Mouse (Mus musculus) megakaryocyte, embryonic 14.5 days (primary cell): ENCODE measurements around the gene Fam193b. TPM values are rescaled to one million over a fixed set of nuclear protein-coding genes. Genes with fewer than 3 reads are reported as not detected.

Source experiments
- H3K27me3 ChIP-seq: replicated peaks from 2 replicates; pipeline ENCODE3; 2012; ENCODE audit warnings: inconsistent platforms
- H3K36me3 ChIP-seq: replicated peaks from 2 replicates; pipeline ENCODE3; 2012; ENCODE audit warnings: low read length, inconsistent platforms, mixed read lengths
- H3K4me1 ChIP-seq: 2 replicates; pipeline ENCODE4 v1.6.1; 2012; ENCODE audit warnings: inconsistent platforms
- H3K4me3 ChIP-seq: replicated peaks from 2 replicates; pipeline ENCODE3; 2012; ENCODE audit warnings: moderate library complexity, mild to moderate bottlenecking, inconsistent platforms
- H3K9me3 ChIP-seq: 2 replicates; pipeline ENCODE4 v1.6.1; 2012; ENCODE audit warnings: inconsistent platforms
- FLI1 ChIP-seq: IDR thresholded peaks from 2 replicates; pipeline ENCODE4 v1.6.1; 2012; ENCODE audit warnings: low read length, inconsistent platforms, mixed read lengths
- GATA1 ChIP-seq: IDR thresholded peaks from 3 replicates; pipeline ENCODE4 v1.6.1; 2012; ENCODE audit warnings: mixed read lengths, low read length, inconsistent platforms, borderline replicate concordance
- polyA plus RNA-seq: library from polyadenylated mRNA; stranded (reverse); fragments of >175 nt; gene quantifications from 2 replicates; pipeline ENCODE4 v1.2.3, GENCODE M21; 2012; ENCODE audit warnings: low replicate concordance; ENCODE audit not compliant: insufficient read depth

Gene Fam193b
- polyA plus RNA-seq, 1 experiment, result 64.4 TPM

DNA sequence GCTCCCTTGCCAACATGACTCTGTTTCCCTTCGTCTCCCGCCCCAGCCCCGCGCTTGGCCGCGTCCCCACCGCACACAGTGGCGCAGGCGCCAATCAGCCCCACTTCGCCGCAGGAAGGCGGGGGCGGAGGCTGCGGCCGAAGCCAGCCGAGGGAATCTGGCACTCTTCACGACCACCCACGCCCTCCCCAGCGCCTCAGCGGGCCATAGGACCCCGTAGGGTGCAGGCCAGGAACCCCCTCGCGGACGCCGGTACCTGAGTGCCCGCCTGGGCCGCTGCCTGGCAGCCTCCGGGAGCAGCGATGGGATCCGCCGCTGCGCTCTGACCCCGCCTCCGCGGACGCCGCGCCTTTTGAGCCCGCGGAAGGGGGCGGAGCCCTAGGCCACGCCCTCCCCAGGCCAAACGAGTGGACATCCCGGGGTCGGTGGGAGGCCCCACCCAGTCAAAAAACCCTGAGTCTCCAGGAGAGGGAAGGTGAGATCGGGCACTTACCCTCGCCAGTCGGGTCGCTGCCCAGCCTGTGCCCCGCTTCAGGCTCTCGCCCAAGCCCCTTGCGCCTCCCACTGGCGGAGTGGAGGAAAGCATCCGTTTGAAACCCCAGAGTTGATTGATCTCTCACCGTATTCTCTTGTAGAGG is 57.7 kb downstream of the Fam193b start, which contains the start of gene Pdlim7:
TSS of gene Pdlim7 (minus strand) at position 566 of the 638 bp plus-strand sequence.
- H3K36me3 ChIP-seq, result peaks cover 42% of the 10 kb centered on the region
- peaks cover 8% of the 10 kb centered on the region for H3K27me3 ChIP-seq
- H3K4me1 ChIP-seq, result peaks cover 61% of the 10 kb centered on the region
- TF ChIP-seq FLI1, result no peak
- no peak for TF ChIP-seq GATA1
- peak within 1 kb of the TSS; percentile 96 for H3K4me3 ChIP-seq
- no peaks in the 10 kb centered on the region for H3K9me3 ChIP-seq

DNA sequence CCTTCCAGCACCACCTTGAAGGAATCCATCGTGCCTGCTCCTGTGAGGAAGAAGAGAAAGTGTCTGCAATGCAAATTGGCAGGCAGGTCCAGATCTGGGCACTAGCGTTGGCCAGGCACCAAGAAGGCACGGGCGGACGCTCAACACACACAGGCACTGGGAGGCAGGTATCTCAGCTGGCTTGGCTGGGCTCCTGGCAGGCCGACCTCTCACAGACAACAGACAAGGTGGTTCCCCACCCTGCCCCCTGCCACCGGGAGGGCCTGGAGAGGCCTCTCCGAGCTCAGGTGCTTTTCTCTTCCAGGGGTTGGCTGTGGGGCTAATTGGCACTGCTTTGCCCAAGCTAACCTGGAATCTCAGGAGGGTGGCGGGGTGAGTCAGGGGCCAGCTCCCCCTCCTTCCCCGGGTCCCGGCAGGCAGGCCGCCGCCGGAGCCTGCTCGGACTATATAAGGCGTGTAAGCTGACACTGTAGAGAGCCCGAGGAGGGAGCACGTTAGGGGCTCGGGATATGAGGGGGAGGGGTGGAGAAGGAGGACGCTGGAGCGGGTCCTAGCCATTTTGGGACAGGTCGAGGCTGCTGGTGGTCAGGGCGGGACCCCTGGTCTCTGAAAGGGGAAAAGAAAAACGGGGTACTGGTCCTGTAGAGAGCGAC is 58.4 kb downstream of the Fam193b start:
- Histone ChIP-seq H3K4me3 (peak overlapping the region; percentile 96), H3K9me3 (no peaks in the 10 kb centered on the region), H3K4me1 (peaks cover 62% of the 10 kb centered on the region), H3K36me3 (peaks cover 49% of the 10 kb centered on the region), H3K27me3 (peaks cover 8% of the 10 kb centered on the region)
- TF ChIP-seq GATA1, result no peak
- TF ChIP-seq FLI1, result no peak

DNA sequence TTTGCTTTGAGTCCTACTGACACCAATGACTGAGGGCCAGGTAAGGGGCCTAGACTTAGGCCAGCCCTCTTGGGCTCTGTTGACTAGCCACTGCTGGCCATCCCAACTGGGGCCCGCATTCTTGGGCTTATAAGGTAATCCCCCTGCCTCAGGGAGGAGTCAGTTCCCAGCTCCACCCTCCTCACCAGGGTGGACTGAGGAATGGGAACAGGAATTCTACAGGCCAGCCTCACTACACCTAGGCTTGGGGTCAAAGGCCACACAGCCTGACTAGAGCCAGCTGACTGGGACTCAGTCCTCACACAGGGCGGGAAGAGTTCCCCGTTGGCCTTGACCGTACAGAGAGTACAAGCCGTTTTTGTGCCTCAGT is 59.4 kb downstream of the Fam193b start:
- H3K27me3 ChIP-seq, result peaks cover 8% of the 10 kb centered on the region
- TF ChIP-seq FLI1 (no peak), GATA1 (no peak)
- no peaks in the 10 kb centered on the region for H3K9me3 ChIP-seq
- peak overlapping the region; percentile 96 for H3K4me3 ChIP-seq
- H3K4me1 ChIP-seq, result peaks cover 68% of the 10 kb centered on the region
- peaks cover 60% of the 10 kb centered on the region for H3K36me3 ChIP-seq

DNA sequence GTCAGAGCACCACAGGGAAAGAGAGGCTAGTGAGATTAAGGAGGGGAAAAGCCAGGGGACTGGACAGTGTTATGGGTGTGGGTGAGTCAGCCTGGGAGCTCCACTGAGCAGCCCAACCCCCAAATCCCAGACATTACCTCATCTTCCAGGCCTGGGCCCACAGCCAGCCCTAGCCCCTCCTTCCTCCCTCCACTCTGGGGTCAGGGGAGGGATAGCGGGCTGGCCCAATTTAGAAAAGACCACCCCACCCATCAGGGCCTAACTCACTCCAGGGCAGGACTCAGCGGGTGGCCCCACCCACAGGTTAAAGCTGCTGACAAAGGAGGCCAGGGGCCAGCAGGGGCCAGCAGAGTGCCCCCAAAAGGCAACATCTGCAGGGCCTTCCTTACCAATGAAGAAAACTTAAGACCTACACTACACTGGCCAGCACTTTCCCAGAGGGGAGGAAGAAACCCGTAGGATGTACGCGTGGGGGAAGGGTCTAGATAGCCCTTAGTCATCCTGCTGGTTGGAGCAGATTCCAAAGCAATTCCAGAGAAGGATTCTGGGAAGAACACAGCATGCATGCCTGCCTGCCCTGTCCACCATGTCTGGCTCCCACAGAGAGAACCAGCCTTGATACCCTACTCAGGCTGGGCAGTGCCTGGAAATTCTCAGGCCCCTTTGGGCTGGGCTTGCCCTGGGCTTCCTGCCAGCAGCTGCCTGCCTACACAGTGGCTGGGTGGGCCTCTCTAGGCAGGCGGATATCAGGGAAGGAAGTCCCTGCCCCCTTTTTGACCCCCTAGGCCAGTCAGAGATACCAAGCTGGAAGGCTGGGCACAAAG is 60.0 kb downstream of the Fam193b start:
- Histone ChIP-seq H3K36me3 (peaks cover 66% of the 10 kb centered on the region), H3K4me3 (peak overlapping the region; percentile 96), H3K4me1 (peaks cover 74% of the 10 kb centered on the region), H3K27me3 (peaks cover 8% of the 10 kb centered on the region), H3K9me3 (no peaks in the 10 kb centered on the region)
- TF ChIP-seq GATA1, result no peak
- no peak for TF ChIP-seq FLI1

DNA sequence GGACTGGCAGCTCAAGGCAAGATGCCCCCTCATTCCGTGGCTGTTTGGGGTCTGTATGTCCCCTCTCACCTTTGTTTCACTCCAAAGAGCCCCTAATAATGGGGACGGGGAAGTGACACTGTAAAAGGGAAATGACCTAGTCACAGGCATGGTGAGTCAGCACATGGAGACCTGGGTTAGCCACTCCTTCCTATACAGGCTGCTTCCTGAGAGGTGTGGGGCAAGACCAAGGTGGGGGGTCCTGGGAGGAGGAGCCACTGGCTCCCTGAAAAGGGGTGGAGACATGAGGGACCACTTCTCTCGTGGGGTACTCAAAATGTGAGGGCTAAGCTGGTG is 60.6 kb downstream of the Fam193b start:
- Histone ChIP-seq H3K36me3 (peaks cover 71% of the 10 kb centered on the region), H3K4me1 (peaks cover 80% of the 10 kb centered on the region), H3K27me3 (peaks cover 8% of the 10 kb centered on the region), H3K9me3 (no peaks in the 10 kb centered on the region), H3K4me3 (peak overlapping the region; percentile 96)
- TF ChIP-seq GATA1 (no peak), FLI1 (no peak)

DNA sequence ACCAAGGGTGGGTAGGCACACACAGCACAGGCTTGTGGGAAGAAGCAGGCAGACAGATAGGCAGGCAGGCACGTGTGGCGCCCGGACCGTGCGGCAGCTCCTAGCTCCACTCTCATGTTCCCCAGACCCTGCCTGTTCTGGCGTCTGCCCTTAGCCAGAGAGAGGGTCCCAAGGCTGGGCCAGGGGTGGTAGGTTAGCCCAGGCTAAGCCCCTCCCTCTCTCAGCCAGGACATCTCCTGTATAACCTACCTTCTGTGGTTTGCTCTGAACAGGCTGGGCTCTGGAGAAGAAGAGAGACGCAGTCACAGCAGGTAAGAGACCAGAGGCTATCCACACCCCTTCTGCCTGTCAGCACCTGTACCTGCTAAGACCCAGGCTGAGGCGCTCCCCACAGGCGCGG is 62.4 kb downstream of the Fam193b start:
- no peaks in the 10 kb centered on the region for H3K27me3 ChIP-seq
- TF ChIP-seq FLI1 (no peak), GATA1 (no peak)
- H3K36me3 ChIP-seq, result peaks cover 89% of the 10 kb centered on the region
- H3K4me1 ChIP-seq, result peaks cover 90% of the 10 kb centered on the region
- H3K4me3 ChIP-seq, result peak overlapping the region; percentile 50
- no peaks in the 10 kb centered on the region for H3K9me3 ChIP-seq

DNA sequence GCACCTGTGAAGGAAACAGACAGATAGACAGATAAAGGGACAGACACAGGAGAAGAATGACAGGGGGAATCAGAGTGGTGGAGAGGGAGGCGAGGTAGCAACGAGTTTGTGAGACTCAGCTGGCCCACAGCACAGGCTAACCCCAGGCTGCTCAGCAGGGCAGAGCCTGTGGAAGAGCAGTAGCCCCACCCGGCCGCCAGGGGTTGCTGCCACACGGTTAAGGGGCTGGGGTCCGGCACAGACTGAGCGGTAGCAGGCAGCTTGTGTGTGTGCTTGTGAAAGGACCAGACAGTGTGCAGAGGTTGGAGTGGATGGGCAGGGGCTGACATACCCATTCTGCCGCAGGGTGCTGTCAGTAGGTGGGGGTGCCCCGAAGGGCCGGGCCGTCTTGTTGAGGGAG is 63.0 kb downstream of the Fam193b start:
- H3K27me3 ChIP-seq, result no peaks in the 10 kb centered on the region
- peaks cover 97% of the 10 kb centered on the region for H3K4me1 ChIP-seq
- peaks cover 96% of the 10 kb centered on the region for H3K36me3 ChIP-seq
- no peak overlapping the region for H3K4me3 ChIP-seq
- TF ChIP-seq GATA1, result no peak
- TF ChIP-seq FLI1, result no peak
- no peaks in the 10 kb centered on the region for H3K9me3 ChIP-seq

DNA sequence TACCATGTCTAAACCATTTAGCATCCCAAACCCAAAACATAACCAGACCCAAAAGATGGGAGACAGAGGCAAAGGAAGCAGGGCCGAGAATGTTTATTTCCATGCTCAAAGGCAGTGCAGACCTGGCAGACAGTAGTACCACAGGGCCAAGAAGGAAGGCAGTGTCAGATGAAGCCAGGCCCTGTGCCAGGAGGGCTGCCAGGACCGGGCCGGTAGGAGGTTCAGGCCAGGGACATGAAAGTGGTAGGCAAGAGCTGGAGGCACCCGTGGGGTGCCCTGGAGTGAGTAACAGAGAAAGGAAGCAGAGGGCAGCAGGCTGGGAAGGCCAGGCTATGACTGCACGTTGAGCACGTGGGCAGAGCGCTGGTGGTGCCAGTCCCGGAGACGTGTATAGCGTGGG is 64.2 kb downstream of the Fam193b start:
- Histone ChIP-seq H3K27me3 (no peaks in the 10 kb centered on the region), H3K36me3 (peaks cover 100% of the 10 kb centered on the region), H3K4me3 (no peak overlapping the region), H3K9me3 (no peaks in the 10 kb centered on the region), H3K4me1 (peaks cover 89% of the 10 kb centered on the region)
- TF ChIP-seq FLI1, result no peak
- no peak for TF ChIP-seq GATA1

DNA sequence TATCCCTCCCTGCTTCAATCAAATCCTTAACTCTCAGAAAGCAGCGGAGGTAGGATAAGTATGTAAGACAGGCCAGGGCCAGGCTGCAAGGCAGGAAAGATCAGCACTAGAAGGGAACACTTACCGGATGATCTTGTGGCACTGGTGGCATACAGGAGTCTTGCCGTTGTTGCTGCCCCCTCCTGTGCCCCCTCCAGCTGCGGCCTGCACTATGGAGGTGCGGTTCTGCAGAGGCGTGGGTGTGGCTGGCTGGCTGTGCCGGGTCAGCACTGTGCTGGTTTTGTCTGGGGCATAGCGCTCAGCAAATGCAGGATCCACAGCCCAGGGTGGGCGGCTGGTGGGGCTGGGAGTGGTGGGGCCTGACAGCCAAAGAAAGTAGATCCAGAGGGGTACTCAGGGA is 65.1 kb downstream of the Fam193b start:
- Histone ChIP-seq H3K27me3 (no peaks in the 10 kb centered on the region), H3K4me1 (peaks cover 80% of the 10 kb centered on the region), H3K9me3 (no peaks in the 10 kb centered on the region), H3K36me3 (peaks cover 100% of the 10 kb centered on the region), H3K4me3 (peak overlapping the region; percentile 2)
- TF ChIP-seq GATA1, result no peak

DNA sequence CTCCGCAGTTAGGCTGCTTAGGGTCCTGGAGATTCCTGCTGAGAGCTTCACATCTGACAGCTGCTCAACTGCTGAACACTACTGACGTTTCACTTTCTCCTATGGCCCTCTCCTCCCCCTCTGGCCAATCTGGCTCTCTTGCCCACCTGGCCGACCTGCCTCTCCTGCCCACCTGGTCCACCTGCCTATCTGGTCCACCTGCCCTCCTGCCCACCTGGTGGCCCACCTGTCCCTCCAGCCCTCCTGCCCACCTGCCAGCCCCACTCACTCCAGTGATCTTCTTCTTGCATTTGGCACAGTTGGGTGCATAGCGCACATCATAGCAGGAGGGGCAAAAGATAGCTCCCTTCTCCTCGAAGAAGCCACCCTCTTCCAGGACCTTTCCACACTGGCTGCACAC is 66.5 kb downstream of the Fam193b start:
- no peaks in the 10 kb centered on the region for H3K27me3 ChIP-seq
- no peak for TF ChIP-seq FLI1
- TF ChIP-seq GATA1, result no peak
- peaks cover 100% of the 10 kb centered on the region for H3K36me3 ChIP-seq
- H3K9me3 ChIP-seq, result no peaks in the 10 kb centered on the region
- peak overlapping the region; percentile 11 for H3K4me3 ChIP-seq
- H3K4me1 ChIP-seq, result peaks cover 71% of the 10 kb centered on the region
